Mouse (Mus musculus) heart, adult 2 months (tissue): Measurements from ENCODE around the gene Nfkbib.

Experiments
- CTCF ChIP-seq: fragments of 200-600 bp; IDR thresholded peaks from 2 replicates; pipeline ENCODE4 v1.8.1; 2022; ENCODE audit warnings: antibody characterized with exemption, mild to moderate bottlenecking, moderate library complexity
- EP300 ChIP-seq: fragments of 200-500 bp; IDR thresholded peaks from 2 replicates; pipeline ENCODE4 v1.6.1; 2011; ENCODE audit warnings: low read depth, low read length, control low read depth; ENCODE audit not compliant: insufficient read depth

DNA sequence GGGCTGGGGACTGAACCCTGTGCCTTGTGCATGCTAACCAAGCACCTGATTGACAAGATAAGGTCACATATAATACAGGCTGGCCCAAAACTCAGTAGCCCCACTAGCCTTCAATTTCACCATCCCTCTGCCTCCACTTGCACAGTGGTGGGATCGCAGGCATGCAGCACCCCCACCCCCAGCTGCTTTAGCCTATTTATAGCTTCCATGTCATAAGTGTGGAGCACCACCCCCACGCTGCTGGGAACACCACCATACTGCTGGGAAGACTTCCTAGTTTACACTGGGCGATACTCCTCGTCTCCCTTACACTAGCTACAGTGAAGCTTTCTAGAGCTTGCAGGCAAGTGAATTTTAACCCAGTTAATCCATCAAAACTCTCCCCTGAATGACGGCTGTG is 52.6 kb downstream of the Nfkbib start:
- TF ChIP-seq EP300 (no peak), CTCF (no peak)
